Mouse (Mus musculus): ENCODE measurements at regions not wholly inside any gene's neighbourhood (a gene's known extent, or its start where the extent isn't known, plus 50 kb on each side); places are given as distances from the start of the nearest gene placed in this dataset.
"Not testable (repeated sequence)": the region's sequence is repeated elsewhere in the genome, so short reads cannot be mapped to it uniquely, and the experiment has no call there.

DNA sequence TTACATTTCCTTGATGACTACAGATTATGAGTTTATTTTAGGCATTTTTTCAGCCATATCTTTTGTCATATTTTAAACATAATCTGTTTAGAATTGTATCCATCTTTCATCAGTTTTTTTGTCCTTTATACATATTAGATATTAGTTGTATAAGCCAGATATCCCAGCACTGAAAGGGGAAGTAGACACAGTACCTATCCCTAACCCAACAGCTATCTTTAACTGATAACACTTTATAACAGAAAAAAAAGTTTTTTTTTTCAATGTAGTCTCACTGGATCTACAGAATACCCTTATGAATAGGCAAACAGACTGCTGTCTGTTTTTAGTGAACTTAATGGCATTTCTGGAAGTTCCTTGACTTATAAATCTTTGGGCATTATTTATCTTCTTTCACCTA, 1152.1 kb upstream of the Fam98a start:
- DNase-seq (ENCODE audit: low spot score in 2 of 2), result no peak

DNA sequence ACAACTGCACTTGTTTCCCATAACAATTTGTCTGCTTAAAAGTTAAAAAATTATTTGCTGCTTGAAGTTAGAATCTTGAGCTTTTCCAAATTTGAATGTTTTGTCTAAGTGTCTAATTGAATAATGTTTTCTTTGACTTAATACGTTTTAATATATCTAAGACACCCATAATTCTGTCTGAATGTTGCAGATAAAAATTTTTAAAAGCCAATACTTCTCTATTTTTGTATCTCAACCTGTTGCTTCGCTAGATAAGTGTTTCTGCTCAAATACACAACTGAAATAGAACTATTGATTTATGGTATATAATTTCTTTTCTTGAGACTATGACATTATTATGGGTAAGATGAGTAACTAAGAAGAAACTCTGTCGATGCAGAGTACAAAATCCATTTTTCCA, 1144.5 kb upstream of the Fam98a start:
- DNase-seq (ENCODE audit: low spot score in 2 of 2), result no peak

GRCm38 (mm10) chr17:76658056-76658455, 1106.3 kb upstream of the Fam98a start:
- peak in 1 of 2 experiments; percentile 4 for DNase-seq (ENCODE audit: low spot score in 2 of 2)

- peak; percentile 39 to 84 for DNase-seq (ENCODE audit: low spot score in 2 of 2)
Measured at GRCm38 (mm10) chr17:76625976-76626375, 1074.2 kb upstream of the Fam98a start.

GRCm38 (mm10) chr17:76605237-76605636, 1053.5 kb upstream of the Fam98a start:
- no peak for DNase-seq (ENCODE audit: low spot score in 2 of 2)

GRCm38 (mm10) chr17:76578323-76578722, 1026.6 kb upstream of the Fam98a start:
- DNase-seq (ENCODE audit: low spot score in 2 of 2), result no peak

GRCm38 (mm10) chr17:76559725-76560124, 1008.0 kb upstream of the Fam98a start:
- no peak for DNase-seq (ENCODE audit: low spot score in 2 of 2)

GRCm38 (mm10) chr17:76545566-76545965, 993.8 kb upstream of the Fam98a start:
- no peak for DNase-seq (ENCODE audit: low spot score in 2 of 2)

GRCm38 (mm10) chr17:76535772-76536171, 984.0 kb upstream of the Fam98a start:
- DNase-seq (ENCODE audit: low spot score in 2 of 2), result no peak

- DNase-seq (ENCODE audit: low spot score in 2 of 2), result no peak
Measured at GRCm38 (mm10) chr17:76501732-76502131, 950.0 kb upstream of the Fam98a start.

DNA sequence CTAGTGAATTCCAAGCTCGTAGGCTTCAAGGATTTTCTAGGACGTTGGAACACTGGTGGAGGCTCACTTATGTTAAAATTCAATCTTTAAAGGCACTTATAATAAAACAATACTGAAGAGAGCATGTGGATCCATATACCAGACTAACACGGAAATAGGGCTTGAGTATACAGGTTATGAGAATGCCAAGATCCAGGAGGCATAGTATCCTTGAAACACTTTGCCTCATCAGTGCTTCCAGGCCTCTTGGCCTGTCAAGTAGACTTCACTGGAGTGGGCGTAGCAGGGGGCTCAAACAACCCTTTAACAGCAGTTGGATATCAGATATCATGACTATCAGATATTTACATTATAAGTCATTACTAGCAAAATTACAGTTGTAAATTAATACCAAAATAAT, 948.7 kb upstream of the Fam98a start:
- no peak for DNase-seq (ENCODE audit: low spot score in 2 of 2)

GRCm38 (mm10) chr17:76499981-76500380, 948.2 kb upstream of the Fam98a start:
- not testable (repeated sequence) for DNase-seq (ENCODE audit: low spot score in 2 of 2)

GRCm38 (mm10) chr17:76487347-76487746, 935.6 kb upstream of the Fam98a start:
- no peak for DNase-seq (ENCODE audit: low spot score in 2 of 2)

GRCm38 (mm10) chr17:76484130-76484529, 932.4 kb upstream of the Fam98a start:
- DNase-seq (ENCODE audit: low spot score in 2 of 2), result no peak

DNA sequence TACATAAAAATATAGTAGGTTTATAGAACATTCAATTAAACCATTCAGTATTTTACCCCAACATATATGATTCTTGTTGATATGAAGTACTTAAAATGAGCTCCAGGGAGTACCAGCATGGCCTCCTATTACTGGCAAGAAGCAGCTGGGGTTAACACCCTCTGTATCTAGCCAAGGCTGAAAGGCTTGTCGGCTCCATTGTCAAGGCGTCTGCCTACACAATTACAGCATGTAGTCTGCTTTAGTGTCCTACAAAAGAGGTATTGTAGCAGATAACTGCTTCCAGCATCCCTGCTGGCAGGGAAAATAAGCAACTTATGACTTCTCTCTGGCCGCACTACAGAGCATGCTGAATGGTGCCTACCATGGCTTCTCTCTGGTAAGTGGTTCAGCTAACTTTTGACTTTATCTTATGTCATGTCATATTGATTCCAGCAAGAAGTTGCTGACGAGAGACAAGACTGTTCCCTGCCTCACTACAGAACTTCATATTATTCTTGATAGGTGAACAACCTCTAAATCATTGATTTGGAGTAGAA, 899.6 kb upstream of the Fam98a start:
- no peak for DNase-seq (ENCODE audit: low spot score in 2 of 2)

Data from layer of hippocampus, postnatal 14 days (tissue).